Mouse (Mus musculus) activated CD4-positive, CD25-positive, alpha-beta regulatory T cell, adult 4 months (primary cell): ENCODE results near the gene Ccdc73. TPM values are rescaled to one million over a fixed set of nuclear protein-coding genes. Genes with fewer than 3 reads are reported as not detected.
"Not testable (repeated sequence)": the region's sequence is repeated elsewhere in the genome, so short reads cannot be mapped to it uniquely, and the experiment has no call there.

Experiments used
- ATAC-seq: one replicate; pipeline ENCODE4 v1.8.0; 2017
- polyA plus RNA-seq, 2 experiments: library from polyadenylated mRNA; unstranded; fragments of 100-300 nt; shearing (Covaris generic); gene quantifications; one replicate each; pipeline ENCODE4 v1.2.1; 2017

Gene Ccdc73
- polyA plus RNA-seq, result 1 to 10 TPM; 3.3 to 5.2 TPM

GRCm38 (mm10) chr2:104867282-104867855 is at the start of gene Ccdc73:
Gene Ccdc73, plus strand, starts transcription at chr2:104867805.
- ATAC-seq, result no peak

DNA sequence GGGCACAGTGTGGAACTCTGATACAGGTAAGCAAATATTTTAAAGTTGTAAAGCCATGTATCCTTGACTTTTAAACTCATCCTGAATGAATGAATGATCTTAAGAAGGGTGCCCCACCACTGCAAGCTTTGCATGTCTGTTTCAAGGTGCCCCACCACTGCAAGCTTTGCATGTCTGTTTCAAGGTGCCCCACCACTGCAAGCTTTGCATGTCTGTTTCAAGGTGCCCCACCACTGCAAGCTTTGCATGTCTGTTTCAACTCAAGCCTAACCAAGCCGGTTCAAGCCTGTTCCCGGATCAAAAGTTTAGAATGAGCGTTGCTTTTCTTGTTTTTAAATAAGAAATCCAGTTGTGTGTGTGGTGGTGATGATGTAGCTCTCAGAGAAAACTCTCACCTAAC is 48.8 kb upstream of the Ccdc73 start:
- ATAC-seq, result not testable (repeated sequence)

DNA sequence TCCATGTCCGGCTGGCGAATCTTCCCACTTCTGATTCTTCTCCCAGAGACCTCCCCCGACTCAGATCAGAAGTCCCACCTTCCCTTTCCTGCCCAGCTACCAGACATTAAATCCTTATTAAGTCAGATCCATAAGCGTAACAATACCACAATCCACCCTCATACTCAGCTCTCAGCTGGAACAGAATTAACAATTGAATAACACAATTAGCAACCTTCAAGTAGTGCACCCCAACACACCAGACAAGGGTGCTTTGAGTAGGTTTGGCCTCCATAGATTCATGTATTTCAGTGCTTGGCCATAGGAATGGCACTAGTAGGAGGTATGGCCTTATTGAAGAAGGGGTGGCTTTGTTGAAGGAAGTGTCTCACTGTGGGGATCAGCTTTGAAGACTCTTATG is 41.4 kb upstream of the Ccdc73 start:
- ATAC-seq, result no peak

- no peak for ATAC-seq
These were observed 35.1 kb upstream of the Ccdc73 start for GRCm38 (mm10) chr2:104832486-104832885.

- ATAC-seq, result no peak
These were observed 26.6 kb upstream of the Ccdc73 start for GRCm38 (mm10) chr2:104840974-104841373.

- no peak for ATAC-seq
These were observed 25.9 kb upstream of the Ccdc73 start for GRCm38 (mm10) chr2:104841736-104842135.

- no peak for ATAC-seq
These were observed 25.0 kb upstream of the Ccdc73 start for GRCm38 (mm10) chr2:104842559-104842958.

- ATAC-seq, result no peak
These were observed 20.8 kb upstream of the Ccdc73 start for GRCm38 (mm10) chr2:104846638-104847414.

DNA sequence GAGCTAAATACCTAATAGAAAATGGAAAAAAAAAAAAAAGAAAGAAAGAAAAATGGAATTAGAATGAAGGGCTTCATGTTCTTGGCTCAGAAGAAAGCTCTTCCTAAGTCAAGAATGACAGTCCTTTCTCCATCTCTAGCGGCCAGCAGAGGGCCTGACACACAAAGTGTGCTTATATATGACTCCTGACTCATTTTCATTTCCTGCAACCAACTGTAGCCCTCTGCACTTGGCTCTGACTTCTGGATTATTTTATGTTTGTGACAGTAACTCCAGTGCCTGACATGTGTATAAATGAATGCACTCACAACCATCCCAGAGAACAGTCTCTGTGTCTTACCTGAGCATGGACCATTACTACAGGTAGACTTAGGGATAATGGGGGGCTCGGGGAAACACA is 20.0 kb upstream of the Ccdc73 start:
- ATAC-seq, result peak; percentile 33

GRCm38 (mm10) chr2:104848235-104849161 is 19.1 kb upstream of the Ccdc73 start:
- peak; percentile 47 for ATAC-seq

GRCm38 (mm10) chr2:104849276-104849990 is 18.2 kb upstream of the Ccdc73 start, which contains the start of gene Prrg4:
Gene Prrg4, minus strand, starts transcription at chr2:104849876.
- peak; percentile 44 for ATAC-seq

GRCm38 (mm10) chr2:104849991-104850359 is 17.6 kb upstream of the Ccdc73 start:
- ATAC-seq, result peak; percentile 38

- ATAC-seq, result no peak
These were observed 15.9 kb upstream of the Ccdc73 start for GRCm38 (mm10) chr2:104851686-104852085.

DNA sequence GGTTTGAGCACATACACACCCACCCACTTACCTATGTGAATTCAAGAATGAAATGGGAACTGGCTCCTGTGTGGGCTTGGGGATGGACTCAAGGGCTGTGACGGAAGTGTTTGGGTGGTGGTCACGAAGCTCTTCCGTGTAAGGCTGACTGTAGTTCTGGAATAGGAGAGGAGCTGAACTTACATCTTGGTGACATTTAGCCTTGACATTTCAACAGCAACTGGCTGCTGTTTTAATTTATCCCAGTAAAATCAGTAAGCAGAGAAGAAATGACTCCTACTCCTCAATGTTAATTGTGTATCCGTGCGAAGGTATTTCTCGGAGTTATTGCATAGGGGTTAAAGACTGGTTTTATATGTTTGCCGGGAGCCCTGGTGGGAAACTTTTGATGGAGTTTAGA is 15.1 kb upstream of the Ccdc73 start:
- no peak for ATAC-seq

DNA sequence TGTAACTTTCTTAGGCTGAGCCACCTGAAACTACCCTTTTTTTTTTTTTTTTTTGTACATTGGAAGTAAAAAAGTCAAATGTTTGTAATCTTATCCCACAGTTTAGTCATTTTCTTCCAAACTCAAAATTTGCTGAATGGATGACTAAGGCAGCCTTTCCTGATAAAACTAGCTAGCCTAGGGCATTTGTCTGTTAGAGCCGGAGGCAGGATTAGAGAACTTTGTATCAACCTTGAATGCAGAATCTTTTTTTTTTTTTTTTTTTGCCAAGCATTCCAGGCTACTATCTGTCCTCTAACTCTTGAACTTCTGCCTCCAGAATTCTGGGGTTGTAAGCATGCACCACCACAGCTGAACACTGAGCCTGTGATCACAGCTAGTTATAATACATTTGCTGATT is 12.8 kb upstream of the Ccdc73 start:
- no peak for ATAC-seq

DNA sequence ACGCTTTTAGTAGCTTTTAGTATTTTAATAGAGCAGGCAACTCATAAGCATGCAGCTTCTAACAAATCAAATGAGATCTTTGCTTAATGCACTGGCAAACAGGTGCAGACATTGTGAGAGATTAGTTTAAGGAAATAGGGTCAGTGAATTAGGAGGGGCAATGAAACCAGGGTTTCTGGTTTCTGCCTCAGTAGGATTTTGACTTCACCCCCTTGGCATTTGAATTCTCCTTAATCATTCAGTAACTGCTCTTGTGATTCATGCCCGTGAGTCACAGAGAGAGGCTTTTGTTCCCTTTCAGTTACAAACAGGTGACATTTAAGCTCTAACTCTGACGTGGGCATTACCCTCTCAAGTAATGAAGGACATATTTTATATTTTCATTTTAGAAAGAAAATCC is 11.9 kb upstream of the Ccdc73 start:
- ATAC-seq, result no peak

GRCm38 (mm10) chr2:104856218-104856617 is 11.4 kb upstream of the Ccdc73 start:
- no peak for ATAC-seq

GRCm38 (mm10) chr2:104858083-104858482 is 9.5 kb upstream of the Ccdc73 start:
- not testable (repeated sequence) for ATAC-seq

DNA sequence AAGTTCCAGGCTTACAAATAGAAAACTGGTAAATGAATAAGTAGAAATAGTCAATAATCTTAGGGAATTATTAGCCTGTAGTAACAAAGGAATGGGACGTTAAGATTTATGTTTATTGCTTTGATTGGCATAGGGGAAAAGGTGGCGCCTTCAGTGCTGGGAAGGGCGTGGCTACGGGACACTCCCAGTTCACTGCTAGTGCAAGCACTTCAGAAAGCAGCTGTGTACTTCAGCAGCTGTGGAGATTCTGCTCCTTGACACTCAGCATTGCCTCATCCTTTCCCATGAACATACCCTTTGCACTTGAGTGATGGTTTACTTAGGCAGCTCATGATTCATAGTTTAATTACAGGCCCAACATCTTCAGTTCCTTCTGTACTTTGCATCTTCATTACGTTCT is 8.5 kb upstream of the Ccdc73 start:
- ATAC-seq, result no peak

DNA sequence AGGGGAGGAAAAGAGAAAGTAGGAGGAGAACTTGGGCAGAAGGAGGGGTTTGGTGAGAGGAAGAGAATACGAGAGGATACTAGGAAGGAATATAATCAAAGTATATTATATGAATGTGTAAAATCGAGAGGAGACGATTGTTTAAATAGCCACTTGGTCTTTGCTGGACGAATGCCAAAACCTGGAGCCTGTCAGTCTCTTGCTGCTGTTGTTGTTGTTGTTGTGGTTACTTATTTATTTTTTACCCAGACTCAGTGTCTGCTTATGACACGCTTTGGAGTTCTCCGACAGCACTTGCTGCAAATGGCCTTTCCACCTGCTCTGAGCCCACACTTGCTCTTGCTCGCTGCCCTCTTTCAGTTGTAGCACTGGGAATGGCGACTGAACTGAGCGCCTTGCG is 7.2 kb upstream of the Ccdc73 start:
- no peak for ATAC-seq

DNA sequence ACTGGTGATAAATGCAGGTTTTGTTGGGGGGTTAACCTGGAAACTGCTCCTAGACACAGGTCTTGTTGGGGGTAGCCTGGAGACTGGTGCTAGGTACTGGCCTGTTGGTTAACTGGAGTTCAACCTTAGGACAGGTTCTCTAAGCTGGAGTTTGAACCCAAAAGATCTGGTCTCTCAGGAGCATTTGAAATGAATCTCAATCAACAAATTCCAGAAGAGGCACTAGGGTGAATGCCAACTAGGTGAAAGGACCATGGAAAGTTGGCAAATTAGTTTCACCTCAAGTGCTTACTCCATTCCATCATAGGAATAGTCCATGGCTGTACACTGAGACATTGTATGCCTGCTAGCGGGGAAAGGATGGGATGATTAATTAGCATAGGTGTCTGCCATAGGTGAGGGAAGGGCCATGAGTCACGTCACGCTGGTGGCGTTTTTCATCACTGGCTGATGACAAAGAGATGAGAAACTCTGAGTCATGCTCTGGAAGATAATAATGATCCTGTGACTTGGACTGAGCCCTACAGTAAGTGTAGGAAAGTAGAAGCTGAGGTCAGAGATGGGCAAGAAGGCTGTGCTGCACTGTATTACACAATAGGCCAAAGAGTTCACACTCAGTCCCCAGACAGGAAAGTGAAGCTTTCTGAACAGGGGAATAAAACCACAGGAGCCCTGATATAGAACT is 3.3 kb upstream of the Ccdc73 start:
- no peak for ATAC-seq

DNA sequence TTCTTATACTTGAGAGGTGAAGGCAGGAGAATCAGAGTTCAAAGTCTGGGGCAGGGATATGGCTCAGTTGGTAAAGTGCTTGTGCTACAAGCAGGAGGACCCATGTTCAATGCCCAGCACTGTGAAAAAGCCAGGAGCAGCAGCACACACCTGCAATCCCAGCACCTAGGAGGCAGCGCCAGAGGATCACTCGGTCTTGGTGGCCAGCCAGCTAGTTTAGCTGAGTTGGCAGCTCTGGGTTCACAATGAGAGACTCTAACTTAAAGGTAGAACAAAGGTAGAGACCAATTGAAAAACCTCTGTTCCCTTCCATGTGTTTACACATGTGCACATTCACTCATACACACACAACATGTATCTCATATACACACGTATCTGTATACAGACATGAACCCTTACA is 1.5 kb downstream of the Ccdc73 start:
- ATAC-seq, result no peak
